Mouse (Mus musculus): ENCODE results near the gene Col24a1.

The Col24a1 gene

DNA sequence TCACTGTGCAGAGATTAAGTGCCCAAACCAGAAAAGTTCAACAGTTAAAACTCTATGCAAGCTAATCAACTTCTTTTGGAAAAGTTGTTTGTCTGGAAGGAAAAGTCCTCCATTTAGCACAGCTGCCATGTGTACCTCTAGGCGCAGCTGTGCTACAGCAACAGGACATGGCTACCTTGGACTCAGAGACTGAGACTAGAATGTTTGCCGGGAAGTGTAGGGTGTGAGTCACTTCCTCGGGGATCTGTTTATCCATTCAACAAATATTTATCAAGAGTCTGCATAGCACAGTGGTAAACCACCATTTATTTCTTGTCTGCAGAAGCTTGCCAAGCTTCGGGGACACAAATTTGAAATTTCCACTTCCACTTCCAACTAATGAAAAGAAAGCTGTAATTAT, 178.8 kb downstream of the Col24a1 start:
- DNase-seq, result no peak

DNA sequence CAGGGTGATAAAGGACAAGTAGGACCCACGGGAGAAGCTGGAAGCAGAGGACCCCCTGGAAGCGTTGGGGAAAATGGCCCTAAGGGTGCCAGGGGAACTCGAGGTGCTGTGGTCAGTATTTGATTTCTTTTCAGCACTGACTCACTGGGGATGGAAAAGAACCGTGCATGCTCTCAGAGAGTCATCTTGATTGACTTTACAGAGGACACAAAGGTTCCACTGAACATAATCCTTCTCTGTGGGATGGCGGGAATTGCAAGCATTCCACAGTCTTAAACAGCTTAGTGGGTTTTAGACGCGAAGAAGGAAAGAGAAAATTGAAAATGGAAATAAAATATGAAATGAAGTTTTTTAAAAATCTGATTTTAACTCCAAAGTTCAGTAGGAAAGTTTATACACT, 181.9 kb downstream of the Col24a1 start:
- DNase-seq, result no peak

DNA sequence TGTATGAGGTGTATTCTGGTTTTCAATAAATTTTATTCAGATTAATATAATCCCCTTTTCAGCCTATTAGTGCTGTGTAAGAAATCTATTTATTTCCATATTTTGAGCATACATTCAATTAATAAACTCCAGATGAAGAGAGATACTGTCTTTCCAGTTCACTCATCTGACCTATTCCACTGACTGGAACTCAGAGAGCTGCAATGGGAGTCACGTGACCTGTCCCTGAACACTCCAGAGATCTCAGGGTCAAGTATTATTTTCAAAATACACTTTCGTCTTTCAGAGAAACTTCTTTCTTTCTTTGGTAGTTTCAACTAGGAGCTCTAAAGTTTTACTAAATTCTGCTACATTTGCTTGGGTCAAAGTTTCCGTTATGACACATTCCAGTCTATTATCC, 184.4 kb downstream of the Col24a1 start:
- DNase-seq, result no peak

- no peak for DNase-seq
Measured at GRCm38 (mm10) chr3:145477074-145477473, 184.8 kb downstream of the Col24a1 start.

DNA sequence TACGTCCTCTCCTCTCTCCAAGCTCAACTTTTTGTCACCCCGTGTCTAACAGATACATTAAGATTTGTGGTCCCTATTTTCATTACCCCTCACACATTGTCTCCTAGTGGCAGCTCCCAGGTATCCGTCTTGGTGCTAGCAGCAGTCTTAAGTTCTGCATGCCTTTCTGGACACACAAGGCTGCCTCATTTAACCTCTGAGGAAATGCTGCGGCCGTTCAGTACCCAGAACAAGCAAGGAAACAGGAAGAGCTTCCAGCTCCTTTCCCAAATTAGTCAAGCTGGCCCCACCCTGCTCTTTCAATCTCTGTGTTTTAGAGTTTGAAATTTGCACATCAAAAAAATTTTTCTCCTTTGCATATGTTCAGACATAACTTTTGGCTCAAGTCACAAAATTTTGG, 186.2 kb downstream of the Col24a1 start:
- no peak for DNase-seq

DNA sequence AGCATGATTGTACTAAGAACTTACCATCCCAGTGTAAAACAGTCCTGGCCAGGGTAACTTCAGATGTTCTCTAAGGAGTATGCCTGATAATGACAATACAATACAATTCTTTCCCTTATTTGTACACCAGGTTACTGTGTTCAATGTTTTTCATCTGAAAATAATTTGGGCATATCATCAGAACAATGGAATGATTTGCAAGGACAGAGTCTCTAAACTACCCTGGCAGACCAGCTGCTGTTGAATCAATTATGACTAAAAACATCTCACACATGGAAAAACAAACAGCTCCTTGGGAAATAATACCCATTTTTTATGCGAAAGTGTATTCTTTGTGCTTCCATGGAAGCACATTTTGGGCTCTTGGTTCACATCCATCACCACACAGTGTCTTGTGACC, 198.0 kb downstream of the Col24a1 start:
- no peak for DNase-seq

GRCm38 (mm10) chr3:145491326-145491725, 199.1 kb downstream of the Col24a1 start:
- no peak for DNase-seq

DNA sequence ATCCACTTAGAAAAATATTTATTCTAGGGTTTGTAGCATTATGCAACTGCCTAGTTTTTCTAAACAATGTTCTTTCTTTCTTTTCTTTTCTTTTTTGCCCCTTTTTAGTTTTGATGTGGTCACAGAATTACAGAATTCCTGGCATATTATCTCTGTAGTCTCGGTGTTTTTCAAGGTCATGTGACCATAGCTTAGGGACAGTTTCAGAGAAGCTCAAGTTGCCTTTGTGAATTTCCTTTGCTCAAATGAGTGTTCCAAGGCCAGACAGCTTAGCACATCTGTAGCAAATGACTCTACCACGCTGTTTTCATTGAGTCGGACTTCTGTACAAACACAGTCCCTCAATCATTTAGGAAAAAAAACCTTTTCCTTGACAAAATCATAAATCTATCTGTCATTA, 205.9 kb downstream of the Col24a1 start:
- DNase-seq, result no peak

DNA sequence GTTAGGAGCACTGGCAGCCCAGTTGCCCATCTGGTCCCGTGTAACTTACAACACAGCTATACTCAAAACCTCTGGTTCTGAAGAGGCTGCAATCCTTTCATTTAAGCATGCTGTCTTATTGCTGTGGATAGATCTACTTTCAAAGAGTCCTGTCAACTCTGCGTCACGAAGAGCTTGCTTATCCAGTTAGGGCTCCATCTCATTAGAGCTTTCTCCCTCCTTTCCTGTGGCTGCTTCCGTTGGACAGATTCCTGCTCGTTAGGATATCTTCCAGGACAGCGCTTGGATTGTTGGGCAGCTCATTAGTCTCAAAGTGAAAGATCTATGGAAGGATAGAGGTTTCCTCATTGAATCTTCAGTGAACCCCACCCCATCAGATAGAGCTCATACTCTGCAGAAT, 206.6 kb downstream of the Col24a1 start:
- no peak for DNase-seq

DNA sequence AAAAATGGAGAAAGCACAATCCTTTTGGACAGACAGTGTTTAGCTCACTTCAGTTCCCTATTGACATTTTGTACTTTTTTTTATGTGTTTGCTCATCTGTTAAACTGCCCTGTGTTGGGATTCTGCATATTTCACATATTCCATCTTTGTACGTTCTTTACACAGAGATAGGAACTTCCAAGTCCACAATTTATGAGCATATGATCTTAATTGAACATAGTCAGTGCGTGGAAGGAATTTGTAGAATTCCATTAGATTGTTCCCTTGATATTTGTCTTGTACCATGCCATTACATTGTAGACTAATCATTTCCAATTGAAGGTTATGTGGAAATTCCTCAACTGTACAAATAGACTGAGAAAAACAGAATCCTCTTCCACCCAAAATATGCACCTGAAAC, 212.6 kb downstream of the Col24a1 start:
- DNase-seq, result no peak

- no peak for DNase-seq
Measured at GRCm38 (mm10) chr3:145508550-145508949, 216.3 kb downstream of the Col24a1 start.

- no peak for DNase-seq
Measured at GRCm38 (mm10) chr3:145514197-145514596, 221.9 kb downstream of the Col24a1 start.

DNA sequence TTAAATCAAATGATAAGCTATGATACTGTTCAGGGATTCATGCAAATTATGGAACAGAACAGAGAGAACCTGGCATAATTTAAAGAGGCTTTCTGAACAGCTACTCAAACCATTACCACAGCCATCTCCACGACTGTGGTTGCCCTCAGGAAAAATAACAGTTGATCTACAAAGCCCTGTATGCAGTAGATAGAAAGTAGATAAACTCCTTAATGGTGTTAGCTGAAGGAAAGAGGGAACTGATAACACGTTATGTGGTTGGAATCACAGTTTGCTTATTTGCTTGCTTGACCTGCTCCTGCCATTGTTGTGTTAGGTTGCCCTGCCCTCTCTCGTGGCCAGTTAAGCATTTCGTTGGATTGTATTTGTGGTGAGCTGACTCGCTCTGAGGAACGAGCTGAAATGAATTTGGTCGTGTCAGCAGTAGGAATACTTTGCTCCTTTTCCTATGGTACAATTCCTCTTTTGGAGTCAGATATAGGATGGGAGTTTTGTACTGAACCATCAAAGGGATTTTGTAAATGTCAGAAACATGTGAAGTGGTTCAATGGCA, 229.3 kb downstream of the Col24a1 start:
- no peak for DNase-seq

DNA sequence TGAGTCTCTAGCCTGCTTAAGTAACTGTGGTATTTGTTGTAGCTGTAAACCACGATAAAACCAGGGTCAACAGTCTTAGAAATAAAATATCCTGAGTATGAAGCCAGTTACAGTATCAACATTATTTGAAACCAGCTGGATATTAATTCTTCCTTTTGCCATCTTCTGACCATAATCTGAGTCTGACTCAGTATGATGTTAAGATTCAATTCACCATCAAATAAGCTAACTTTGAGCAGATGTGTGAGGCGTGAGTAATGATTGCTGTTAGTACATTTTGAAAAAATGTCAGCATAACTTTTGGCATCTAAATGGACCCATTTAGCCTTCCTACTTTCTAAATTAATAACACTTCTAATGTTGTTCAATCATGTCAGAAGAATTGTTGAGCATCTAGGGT, 230.0 kb downstream of the Col24a1 start:
- no peak for DNase-seq

GRCm38 (mm10) chr3:145525266-145525665, 233.0 kb downstream of the Col24a1 start:
- DNase-seq, result no peak

DNA sequence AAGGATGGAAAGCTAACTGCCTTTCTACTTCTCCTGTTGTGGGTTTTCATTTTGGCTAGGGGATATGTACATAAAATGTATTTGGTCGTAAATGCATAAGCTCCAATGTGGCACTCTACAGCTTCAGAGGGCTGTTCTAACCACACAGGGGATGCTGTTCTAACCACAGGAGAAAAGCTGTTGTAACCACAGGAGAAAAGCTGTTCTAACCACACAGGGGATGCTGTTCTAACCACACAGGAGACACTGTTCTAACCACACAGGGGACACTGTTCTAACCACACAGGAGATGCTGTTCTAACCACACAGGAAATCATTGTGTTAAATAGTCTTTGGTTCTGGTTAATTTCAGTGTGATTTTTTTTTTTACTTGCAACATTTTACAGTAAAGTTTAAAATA, 245.6 kb downstream of the Col24a1 start:
- DNase-seq, result no peak

GRCm38 (mm10) chr3:145548441-145549415, 256.5 kb downstream of the Col24a1 start:
- DNase-seq, result no peak

- DNase-seq, result no peak
Measured at GRCm38 (mm10) chr3:145550216-145550615, 257.9 kb downstream of the Col24a1 start.

GRCm38 (mm10) chr3:145554388-145554787, 262.1 kb downstream of the Col24a1 start:
- DNase-seq, result no peak

- DNase-seq, result no peak
Measured at GRCm38 (mm10) chr3:145556206-145556605, 263.9 kb downstream of the Col24a1 start.

DNA sequence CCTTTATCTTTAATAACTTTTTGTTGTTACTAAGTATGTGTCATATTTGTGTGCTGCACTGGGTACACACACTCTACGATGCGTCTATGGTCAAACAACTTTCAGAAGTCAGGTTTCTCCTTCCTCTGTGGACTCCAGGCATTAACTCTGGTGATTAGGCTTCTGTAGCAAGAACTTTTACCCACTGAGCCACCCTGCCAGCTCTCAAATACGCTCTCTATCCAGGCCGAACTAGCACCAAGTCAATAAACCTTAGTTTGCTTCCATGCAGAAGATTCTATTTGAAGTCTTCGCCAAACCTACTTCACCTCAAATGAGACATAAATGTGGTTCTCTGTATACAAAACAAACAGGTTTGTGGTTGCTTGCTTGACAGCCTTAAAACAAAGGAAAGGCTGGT, 267.4 kb downstream of the Col24a1 start:
- DNase-seq, result no peak

DNA sequence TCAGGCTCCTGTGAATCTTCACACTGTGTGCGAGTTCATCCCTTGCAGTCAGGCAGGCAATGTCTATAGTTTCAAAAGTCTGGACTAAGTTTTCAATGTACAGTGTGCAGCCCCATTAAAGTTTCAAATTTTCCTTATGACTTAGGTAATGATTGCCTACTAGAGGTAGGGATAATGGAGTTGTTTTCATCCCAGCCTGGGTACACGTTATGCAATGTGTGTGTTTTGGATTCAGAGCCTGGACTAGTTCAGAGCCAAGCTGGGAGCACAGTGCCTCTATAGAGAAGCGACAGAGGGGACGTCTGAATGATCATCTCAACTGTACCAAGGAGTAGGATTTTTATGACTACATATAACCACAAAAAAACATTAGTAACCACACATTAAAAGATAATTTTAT, 267.8 kb downstream of the Col24a1 start:
- DNase-seq, result no peak

DNA sequence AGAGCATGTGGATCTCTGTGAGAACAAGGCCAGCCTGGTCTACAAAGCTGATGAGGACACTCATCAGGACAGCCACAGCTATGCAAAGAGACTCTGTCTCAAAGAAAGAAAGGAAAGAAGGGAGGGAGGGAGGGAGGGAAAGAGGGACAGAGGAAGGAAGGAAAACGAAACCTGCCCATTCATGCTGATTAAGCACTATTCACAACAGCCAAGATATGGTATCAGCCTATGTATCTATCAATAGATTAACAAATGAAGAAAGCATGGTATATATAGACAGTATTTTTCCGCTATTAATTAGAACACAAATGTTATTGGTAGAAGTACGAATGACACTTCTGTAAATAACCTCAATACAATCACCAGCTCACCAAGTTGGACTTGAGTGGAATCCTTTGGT, 282.2 kb downstream of the Col24a1 start:
- no peak for DNase-seq

DNA sequence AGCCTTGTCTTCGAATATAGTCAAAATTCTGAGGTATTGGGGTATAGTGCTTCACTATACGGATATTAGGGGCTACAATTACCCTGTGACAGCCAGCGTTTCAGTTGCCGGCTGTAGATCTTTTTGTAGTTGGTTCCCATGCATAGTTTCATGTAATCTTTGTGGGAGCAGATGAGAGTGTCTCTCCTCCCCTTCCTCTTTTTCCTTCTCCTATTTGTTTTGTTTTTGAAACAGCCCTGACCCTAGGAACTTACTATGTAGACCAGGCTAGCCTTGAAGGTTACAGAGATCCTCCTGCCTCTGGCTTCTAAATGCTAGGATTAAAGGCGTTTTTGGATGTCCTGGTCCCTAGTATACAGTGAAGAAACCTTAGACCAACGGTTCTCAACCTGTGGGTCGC, 283.1 kb downstream of the Col24a1 start:
- no peak for DNase-seq
